Mouse (Mus musculus): ENCODE results near the gene Zfp945.
"Not testable (repeated sequence)": the region's sequence is repeated elsewhere in the genome, so short reads cannot be mapped to it uniquely, and the experiment has no call there.

Gene Zfp945

DNA sequence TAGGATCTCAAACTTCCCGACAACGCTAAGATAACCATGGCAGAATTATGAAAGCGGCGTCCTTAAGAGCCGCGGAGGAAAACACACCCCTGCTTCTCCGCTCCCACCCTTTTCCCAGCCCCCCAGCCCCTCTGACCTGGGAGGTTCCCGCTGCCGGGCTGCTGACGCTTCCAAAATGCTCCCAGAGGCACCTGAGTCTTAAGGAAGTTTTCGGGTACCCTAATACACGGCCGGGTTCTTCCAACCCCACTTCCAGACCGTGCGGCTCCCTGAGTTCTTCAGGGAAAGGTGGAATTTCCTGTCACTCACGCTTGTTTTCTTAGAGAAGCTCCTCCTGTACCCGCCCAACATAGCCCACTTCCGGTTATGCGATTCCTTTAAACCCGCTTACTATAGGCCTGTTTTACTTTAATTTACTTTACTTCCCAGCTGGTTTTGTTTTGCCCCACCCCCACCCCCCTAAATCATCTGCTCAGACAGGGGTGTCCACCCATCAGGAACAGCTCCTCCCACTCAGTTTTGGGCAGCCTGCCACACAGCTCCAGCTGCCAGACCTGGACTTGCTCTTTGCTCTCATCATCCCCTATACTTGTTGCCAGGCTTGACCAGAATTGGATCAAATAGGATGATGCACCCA, at the start of gene Zfp945:
Gene Zfp945, minus strand, starts transcription at position 290 of the 637 bp plus-strand sequence.
- peak; percentile 38 for DNase-seq (ENCODE audit: low read depth, low spot score)

DNA sequence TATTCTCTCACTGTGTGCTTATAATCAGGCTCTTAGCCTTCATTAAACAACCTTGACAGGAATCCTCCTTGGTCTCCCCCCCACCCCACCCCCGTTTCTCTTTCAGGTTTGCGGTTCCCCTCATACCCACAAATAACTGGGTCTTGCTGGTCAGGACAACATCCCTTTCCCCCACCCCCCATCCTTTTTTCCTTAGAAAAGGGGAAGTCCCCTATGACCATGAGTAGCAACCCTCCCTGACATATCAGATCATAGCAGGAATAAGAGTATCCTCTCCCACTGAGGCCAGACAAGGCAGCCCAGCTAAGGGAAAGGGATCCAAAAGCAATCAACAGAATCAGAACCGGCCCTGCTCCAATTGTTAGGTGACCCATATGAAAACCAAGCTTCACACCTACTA, 21.4 kb upstream of the Zfp945 start:
- DNase-seq (ENCODE audit: low read depth, low spot score), result no peak

DNA sequence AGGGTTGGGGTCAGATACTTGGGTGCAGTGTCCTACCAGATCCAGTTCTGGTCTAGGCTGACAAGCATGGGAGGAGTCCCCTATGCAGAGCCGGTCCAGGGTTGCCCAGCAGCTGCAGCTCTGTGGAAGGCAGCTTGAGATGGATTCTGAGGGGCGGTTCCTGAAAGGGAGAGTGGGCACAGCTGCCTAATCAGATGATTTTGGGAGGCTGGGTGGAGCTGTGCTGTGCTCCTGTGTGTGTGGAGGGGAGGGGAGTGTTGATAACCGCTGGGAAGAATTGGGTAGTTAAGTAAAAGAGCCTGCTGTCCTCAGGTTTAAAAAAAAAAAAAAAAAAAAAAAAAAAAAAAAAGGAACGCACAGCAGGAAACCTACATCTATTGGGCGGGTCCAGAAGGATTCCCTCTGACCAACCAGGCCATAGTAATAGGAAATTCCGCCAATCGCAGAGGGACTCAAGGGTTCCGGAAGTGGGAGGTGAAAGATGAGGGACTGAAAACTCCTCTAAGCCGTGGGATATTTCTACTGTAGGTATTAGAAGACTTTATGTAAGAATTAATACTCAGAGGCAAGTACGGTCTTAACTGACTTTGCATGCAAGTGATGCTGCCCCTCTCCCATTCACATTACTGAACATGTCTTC, 17.2 kb upstream of the Zfp945 start:
- no peak for DNase-seq (ENCODE audit: low read depth, low spot score)

DNA sequence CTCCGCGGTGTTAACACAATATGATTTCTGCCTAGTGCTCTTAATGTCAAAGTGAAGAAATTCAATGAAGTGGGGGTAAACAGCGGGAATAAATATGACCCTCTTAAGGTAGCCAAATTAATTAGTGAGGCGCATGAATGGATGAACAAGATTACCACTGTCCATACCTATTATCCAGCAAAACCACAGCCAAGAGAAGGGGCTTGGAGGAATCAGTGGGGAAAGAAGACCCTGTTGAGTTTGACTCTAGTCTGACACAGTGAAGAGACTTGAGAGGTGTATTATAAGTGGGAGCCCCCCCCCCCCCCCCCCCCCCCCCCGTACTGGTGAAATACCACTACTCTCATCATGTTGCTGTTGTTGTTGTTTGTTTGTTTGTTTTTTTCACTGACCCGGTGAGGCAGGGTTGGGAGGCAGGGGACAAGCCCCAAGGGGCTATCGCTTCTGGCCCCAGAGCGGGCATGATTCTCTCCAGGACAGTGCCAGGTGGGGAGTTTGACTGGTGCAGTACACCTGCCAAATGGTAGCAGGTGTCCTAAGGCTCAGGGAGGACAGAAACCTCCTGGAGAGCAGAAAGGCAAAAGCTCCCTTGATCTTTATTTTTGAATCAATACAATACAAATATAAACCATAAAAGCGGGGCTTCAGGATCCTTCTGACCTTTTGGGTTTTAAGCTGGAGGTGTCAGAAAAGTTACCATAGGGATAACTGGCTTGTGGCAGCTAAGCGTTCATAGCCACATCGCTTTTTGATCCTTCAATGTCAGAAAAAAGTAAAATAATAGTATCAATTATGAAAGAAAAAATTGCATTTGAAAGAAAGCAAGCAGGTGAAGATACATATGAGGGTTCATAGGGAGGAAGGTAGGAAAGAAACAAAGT, 10.7 kb upstream of the Zfp945 start:
- no peak for DNase-seq (ENCODE audit: low read depth, low spot score)

GRCm38 (mm10) chr17:22876316-22876715, 9.4 kb upstream of the Zfp945 start:
- no peak for DNase-seq (ENCODE audit: low read depth, low spot score)

DNA sequence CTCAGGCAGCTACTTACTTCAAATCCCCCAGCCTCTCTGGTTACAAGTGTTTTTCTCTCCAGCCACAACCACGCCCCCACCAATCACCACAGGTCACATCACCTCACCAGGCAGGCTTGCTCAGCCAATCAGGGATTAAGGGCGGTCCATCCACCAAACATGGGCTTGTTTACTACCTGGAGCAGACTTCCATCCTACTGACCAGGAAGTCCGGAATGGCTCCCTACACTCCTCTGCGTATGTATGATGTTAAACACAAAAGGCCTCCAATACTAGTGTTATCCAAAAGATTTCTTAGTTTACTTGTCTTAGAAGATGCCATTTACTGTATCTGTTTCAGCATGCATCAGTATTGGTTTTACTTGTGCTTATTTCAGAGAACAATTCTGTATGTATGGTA, 8.6 kb upstream of the Zfp945 start:
- not testable (repeated sequence) for DNase-seq (ENCODE audit: low read depth, low spot score)

DNA sequence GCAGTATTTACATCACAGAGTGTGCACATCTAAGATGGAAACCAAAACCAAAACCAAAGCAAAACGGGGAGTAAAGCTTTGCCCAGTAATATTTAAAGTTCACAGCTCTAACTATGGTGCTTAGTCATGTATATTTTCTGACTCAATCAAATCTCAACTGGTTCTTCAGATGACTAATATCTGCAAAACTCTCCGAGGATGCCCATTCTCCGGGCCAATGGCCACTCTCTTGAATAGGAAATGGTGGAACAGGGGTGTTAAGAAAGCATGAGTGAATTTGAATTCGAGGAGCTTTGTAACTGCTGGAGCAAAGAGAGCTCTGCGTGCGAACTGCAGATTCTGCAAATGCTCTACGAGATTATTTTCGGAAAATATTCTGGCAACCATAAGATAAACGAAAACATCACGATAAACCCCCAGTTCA, 501 bp downstream of the Zfp945 start:
- DNase-seq (ENCODE audit: low read depth, low spot score), result no peak

GRCm38 (mm10) chr17:22821166-22821565, 45.8 kb downstream of the Zfp945 start:
- DNase-seq (ENCODE audit: low read depth, low spot score), result no peak

- no peak for DNase-seq (ENCODE audit: low read depth, low spot score)
Observed at GRCm38 (mm10) chr17:22818199-22818595, 48.7 kb downstream of the Zfp945 start.

- DNase-seq (ENCODE audit: low read depth, low spot score), result peak; percentile 34
Observed at GRCm38 (mm10) chr17:22817471-22818198, 49.3 kb downstream of the Zfp945 start.

- no peak for DNase-seq (ENCODE audit: low read depth, low spot score)
Observed at GRCm38 (mm10) chr17:22799707-22800106, 67.2 kb downstream of the Zfp945 start.
